Mouse (Mus musculus): Measurements from ENCODE around the gene Hspa1b.
"Not testable (repeated sequence)": the region's sequence is repeated elsewhere in the genome, so short reads cannot be mapped to it uniquely, and the experiment has no call there.

DNA sequence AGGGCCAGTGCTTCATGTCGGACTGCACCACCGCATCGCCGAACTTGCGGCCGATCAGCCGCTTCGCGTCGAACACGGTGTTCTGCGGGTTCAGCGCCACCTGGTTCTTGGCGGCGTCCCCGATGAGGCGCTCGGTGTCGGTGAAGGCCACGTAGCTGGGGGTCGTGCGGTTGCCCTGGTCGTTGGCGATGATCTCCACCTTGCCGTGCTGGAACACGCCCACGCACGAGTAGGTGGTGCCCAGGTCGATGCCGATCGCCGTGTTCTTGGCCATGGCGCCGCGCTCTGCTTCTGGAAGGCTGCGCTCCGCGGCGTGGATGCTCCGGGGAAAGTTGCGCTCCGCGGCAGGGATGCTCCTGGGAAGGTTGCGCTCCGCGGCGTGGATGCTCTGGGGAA, 306 bp downstream of the Hspa1b start:
- not testable (repeated sequence) for TF ChIP-seq CTCF (IDR thresholded peaks at IDR 0.05; ENCODE audit: control insufficient read depth, insufficient read depth, insufficient replicate concordance, low read depth, low read length); POLR2A (IDR thresholded peaks at IDR 0.05; ENCODE audit: control insufficient read depth, low read depth, low read length)
